18 mouse cellular contexts compared by ENCODE assay signal in genomic region chr3:143954822-143955221, GRCm38 (mm10).
"Had no signal": no experiment of that assay in that cellular context is flagged by ENCODE, and none has a peak within 500 bp of the region (broad histone marks: within the 10 kb centered on the region; RNA-seq: fewer than 3 reads in every experiment).

No protein-coding gene starts in this region.

- H3K4me1 ChIP-seq: liver, embryonic 13.5 days; midbrain, embryonic 12.5 days; midbrain, embryonic 15.5 days; neural tube, embryonic 12.5 days; neural tube, embryonic 15.5 days had no signal

- H3K4me3 ChIP-seq: limb, embryonic 13.5 days; liver, embryonic 13.5 days; midbrain, embryonic 12.5 days; midbrain, embryonic 15.5 days; neural tube, embryonic 12.5 days; neural tube, embryonic 15.5 days had no signal

- ATAC-seq: intestine, embryonic 16.5 days; lung, postnatal 0 days; midbrain, embryonic 15.5 days had no signal

- DNase-seq: kidney, adult 18-20 months; kidney, adult 9 months; kidney, postnatal 14 days; kidney, postnatal 4 days; left cerebral cortex, postnatal 4 days; liver, embryonic 13.5 days; lung, embryonic 14.5 days; lung, postnatal 36 days; right cerebral cortex, adult 18-20 months; right cerebral cortex, postnatal 14 days; right cerebral cortex, postnatal 4 days had no signal
